Mouse (Mus musculus) frontal cortex, postnatal 36 days (tissue): Measurements from ENCODE around the gene Aftph.
"Not testable (repeated sequence)": the region's sequence is repeated elsewhere in the genome, so short reads cannot be mapped to it uniquely, and the experiment has no call there.

Source experiments
- DNase-seq, 2 experiments: peaks; one replicate each; pipeline ENCODE4 v3.0.0; 2022; ENCODE audit warnings: low spot score in 2 of 2

Aftph gene

DNA sequence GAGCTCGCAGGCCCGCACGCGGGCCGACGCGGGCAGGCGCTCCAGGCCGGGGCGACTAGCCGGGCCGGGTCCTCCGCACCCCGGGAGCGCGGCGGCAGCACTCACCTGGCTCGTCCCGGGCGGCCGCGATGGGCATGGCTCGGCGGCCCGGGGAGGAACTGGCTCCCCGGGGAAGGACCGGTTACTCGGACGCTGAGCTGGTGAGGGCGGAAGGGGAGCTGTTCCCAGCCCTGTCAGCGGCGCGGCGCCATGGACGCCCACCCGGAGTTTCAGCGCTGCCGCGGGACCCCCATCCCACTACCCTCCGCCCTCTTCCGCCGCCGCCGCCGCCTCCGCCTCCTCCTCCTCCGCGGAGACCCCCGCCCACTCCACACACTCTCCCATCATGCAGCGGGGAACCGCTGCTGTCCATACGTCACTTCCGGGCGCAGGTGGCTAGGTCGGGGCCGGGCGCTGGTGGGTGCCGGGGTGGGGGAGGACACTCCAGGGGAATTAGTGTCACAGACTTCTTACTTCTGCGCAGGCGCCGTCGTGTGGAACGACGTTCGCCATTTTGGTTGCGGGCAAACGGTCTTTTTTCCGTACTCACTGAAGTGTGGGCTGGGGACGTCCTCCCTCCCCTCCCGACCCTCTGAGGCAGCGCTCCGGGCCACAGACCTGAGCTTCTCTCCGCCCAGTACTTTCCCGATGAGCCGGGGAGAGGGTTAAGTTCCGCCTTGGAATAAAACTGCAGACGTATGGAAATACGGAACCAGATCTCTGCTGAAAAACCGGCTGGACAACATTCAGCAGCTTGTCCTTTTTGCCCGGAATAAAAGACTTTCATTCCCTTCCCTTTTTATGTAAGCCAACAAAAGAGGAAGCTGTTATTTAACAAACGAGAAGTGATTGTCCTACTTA is at the start of gene Aftph:
Gene Aftph, minus strand, starts transcription at position 389 of the 900 bp plus-strand sequence.
- peak; percentile 97 to 98 for DNase-seq

DNA sequence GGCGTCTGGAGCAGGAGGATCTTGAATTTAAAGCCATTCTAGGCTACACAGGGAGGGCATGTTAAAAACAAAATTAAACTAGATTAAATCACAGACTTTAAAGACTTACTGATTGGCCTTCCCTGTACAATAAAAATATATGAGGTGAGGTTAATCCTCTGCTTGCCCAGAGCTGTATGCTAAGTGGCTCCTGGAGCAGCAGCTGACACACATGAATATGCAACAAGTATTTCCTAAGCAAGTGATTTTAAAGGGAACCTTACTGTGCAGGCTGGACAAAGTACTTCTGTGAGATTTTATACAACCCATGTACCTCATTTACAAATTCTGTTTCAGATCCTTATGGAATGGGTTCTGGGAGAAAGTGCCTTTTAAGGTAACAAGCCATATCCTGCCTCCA is 47.6 kb upstream of the Aftph start:
- DNase-seq: no peak

DNA sequence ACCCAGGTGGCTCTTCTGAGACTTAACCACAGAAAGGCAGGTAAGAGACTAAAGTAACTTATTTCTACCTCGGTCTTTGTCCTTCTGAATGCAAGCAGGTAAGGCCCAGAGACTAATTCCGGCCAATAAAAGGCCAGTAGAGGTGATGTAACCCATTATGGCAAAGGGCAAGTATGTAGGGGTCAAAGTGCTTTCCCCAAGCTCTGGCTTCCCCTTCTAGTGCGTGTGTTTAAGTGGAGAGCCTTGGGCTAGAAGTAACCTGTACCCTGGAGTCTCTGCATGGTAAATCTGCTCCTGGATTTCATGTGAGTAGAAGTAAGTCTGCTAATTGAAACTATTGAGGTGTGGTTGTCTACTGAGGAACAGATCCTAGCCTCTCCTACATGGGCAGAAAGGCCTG is 46.7 kb upstream of the Aftph start:
- no peak for DNase-seq

DNA sequence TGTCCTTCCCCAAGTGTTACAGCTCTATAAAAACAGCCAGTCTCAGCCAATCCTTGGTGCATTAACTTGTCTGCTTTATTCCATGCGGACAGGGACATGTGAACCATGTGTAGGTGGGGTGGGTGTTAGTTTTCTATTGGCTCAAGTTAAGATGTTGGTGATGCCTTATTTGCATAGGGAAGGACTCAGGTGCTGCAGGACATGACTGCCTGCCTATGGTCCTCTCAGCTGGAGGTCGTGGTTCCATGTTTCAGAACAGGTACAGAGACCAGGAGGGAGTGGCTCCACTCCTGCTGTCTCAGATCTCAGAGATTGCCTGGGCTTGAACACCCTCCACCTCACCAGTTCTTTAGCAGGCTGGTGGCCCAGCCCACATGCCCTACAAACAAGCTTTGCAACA is 44.8 kb upstream of the Aftph start:
- DNase-seq: no peak

DNA sequence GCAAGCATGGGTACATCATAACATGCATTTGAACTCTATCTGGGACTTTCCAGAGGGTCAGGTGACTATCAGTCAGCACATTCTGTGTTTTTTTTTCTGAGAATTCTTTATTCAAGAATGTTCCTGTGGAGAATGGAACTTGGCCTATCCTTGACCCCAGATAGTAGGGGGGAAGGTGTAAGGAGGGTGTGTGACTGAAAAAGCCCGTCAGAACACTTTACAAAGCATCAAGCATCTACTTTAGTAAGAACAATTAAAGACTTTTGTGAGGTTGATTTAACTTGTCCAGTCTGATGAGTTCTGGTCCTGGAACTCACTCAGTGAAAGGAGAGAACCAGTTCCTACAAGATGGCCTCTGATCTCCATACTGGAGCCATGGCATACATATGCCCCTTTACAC is 43.8 kb upstream of the Aftph start:
- no peak for DNase-seq

DNA sequence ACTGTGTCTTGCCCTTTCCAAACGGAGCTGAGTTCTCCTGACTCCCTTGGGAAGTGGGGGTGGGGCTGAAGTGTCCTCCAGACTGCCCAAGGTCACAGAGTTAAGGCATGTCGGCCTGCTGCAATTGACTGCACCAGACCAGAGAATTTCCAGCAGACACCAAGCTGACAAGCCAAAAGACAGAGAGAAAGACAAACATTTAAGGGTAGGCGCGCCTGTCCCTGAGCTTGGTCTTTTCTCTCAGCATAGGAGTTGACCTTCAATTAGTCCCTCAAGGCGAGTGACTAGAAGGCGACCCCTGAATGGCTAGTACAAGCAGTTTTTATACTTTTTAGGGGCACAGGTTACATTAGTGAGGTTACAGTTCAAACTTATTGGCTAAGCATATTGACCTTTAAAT is 43.4 kb upstream of the Aftph start:
- no peak for DNase-seq

DNA sequence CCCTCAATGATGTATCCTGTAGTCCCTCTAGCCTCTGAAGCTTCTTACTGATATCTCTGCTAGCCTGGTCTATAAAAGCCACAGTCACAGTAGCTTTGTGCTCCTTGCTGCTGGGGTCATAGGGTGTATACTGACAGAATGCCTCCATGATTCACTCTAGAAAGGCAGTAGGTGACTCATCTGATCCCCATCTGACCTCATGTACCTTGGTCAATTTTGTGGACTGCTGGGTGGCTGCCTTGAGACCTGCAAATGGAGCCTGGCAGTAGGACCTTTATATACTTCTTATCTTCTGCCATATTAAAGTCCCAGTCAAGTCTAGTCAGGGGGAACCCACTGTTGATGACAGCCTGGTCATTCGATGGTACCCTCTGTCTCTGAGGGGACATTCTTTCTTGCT is 42.1 kb upstream of the Aftph start:
- no peak for DNase-seq

DNA sequence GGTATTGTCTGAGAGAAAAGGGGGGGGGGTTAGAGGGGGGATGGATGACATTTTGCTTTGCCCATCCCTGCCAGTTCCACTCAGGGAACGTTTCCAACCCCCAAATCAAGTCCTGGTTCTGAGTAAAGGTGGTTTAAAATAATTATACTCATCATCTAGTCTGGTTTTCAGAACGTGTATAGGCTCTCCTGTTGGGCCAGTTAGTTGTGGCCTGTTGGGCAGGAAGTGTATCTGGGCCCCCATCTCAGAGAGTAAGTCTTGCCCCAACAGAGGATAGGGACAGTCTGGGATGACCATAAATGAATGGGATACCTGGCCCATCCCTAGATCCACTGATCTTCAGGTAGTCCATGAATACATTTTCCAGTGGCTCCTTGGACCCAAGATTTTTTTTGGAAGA is 41.2 kb upstream of the Aftph start:
- DNase-seq: no peak

DNA sequence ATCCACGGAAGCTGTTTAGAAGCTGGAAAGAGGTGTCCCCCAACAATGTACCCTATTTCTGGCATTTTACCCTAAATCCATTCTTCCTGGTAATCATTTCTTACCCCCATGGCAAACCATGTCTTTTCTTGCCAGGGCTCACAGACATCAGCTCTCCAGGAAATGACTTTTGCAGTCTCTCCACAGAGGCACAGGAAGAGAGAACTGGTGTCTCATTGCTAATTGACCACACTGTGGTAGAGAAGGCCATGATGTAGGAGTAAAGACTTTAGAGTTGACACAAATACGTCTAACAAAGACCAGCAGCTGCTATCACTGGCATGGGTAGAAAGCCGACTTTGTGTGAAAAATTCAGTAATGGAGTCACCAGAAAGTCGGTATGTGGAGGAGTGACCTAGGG is 38.9 kb upstream of the Aftph start:
- DNase-seq: no peak

DNA sequence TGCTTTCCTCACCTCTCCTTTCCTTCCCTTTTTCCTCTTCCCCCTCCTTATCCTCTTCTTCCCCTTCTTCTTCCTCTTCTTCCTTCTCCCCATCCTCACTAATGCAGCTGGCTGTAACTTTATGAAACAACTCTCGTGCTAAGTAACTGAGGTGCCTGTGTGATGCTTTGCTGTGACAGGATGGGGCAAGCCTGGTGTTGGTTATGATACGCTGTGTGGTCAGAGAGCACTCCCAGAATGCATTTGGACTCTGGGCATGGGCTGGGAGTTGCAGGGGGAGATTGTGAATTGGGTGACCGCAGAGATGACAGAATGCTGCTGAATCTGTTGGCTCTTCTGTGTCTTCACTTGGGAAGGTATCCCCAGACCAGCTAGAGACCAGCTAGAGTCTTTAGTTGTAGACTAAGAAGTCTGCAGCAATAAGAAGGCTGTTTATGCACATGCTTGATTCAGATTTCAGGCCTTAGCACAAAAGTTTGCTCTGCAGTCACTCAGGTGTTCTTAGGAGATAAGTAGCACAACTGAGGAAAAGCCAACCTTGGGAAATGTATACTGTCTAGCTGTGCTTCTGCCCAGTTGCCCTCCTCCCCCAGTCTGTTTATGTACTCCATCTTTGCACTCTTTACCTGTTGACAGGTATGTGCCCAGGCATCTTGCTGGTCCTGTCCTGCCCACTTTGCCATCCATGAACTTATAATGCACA is 37.6 kb upstream of the Aftph start:
- DNase-seq: no peak

DNA sequence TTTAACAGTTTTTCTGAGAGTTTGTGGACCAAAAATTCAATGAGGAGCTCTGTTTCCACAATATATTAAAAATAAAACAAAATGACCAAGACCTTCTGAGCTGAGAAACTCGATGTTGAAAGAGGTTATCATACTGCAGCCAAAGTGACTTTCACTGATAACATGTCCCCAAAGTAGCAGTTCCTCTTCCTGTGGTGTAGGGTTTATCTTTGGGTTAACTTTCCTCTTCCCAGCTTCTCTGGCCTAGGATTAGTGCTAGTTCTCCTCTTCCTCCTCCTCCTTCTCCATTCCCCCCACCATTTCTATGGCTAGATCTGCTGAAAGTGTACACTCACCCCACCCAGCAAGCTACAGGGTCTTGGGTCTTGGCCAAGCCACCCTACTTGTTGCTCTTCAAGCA is 36.9 kb upstream of the Aftph start:
- no peak for DNase-seq

DNA sequence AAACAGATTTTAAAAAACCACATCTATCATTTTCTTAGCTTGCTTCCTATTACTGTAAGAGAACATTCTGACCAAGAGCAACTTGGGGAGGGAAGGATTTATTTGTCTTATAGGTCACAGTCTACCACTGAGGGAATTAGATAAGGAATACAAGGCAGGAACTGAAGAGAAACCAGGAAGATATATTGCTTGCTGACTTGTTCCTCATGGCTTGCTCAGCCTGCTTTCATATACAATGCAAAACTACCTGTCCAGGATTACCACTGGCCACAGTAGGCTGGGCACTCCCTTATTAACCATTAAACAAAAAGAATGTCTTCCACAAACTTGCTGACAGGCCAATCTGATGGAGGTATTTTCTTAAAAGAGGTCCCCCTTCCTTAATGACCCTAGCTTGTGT is 35.3 kb upstream of the Aftph start:
- no peak for DNase-seq

DNA sequence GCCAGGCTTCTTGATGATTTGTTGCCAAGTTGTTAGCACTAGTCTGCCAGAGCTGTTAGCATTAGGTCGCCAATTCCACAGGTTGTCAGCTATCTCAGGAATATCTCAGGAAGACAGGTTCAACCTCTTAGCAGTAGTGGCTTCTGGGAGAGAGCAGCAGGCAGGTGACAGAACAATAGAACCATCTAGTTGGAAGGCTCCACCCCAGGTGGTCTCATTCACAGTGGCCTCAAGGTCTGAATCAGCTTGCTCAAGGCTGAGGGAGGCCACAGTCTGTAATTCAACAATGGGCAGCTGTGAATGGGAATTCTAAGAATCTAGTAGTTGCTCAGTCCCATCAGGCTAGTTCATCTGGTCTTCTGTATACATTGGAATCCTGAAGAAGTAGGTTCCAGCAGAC is 31.3 kb upstream of the Aftph start:
- no peak for DNase-seq

DNA sequence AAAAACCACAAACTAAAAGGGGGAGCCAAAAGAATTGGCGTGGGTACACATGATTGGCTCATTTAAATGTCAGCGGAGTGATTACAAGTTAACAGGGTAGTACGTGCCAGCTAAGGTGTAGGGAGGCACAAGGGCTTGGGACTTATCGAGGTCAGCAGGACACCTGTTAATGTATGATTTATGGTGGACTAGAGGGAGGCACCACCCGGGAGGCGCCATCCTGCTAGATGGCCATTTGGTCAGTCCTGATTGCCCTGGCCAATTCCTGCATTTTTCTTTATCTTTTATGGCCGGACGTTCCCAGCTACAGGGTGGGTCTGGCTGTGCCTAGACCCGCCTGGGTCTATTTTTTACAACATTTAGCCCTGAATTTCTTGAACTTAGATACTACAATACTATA is 30.4 kb upstream of the Aftph start:
- DNase-seq: not testable (repeated sequence)

DNA sequence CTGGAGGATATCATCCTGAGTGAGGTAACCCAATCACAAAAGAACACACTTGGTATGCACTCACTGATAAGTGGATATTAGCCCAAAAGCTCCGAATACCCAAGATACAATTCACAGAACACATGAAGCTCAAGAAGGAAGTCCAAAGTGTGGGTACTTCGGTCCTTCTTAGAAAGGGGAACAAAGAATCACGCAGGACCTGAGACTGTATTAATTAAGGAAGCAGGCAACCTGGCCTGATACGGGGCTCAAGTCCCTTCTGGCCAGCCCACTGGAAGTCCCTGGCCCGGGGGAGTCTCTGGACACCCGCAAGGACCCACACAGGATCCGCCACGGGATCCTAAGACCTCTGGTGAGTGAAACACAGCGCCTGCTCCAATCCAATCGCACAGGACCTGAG is 20.6 kb upstream of the Aftph start:
- DNase-seq: not testable (repeated sequence)

DNA sequence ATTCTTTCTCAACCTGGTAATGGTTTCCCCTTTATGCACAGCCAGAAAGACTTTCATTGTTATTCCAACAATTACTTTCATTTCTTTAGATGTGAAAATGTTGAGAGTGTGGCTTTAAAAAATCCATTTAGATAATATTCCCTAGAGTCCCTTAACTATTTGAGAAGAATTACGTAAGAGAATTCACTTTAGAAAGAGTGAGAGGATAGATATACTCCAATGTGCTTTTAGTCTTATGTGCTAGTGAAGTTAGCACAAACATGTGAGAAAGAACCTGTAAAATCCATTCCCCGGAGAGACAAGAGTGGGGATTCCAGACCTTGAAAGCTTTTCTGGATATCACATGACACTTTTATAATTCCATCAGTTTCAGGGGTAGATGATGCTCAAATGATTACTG is 9.2 kb upstream of the Aftph start:
- DNase-seq: no peak

DNA sequence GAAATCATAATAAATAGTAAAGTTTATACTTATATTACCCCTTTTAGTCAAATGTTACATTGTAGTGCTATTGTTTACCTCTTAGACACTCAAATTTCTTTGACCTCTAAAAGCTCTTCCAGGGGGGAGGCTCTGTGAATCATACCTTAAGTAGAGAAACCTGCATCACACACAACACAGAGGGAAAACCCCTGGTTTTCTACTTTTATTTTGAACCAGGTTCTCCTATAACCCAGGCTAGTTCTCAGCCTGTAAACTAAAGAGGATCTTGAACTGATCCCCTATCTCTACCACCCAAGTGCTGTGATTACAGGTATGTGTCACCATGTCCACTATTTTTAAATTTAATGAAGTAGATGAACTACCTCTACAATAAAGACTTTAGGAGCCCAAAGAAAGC is 2.0 kb upstream of the Aftph start:
- no peak for DNase-seq

DNA sequence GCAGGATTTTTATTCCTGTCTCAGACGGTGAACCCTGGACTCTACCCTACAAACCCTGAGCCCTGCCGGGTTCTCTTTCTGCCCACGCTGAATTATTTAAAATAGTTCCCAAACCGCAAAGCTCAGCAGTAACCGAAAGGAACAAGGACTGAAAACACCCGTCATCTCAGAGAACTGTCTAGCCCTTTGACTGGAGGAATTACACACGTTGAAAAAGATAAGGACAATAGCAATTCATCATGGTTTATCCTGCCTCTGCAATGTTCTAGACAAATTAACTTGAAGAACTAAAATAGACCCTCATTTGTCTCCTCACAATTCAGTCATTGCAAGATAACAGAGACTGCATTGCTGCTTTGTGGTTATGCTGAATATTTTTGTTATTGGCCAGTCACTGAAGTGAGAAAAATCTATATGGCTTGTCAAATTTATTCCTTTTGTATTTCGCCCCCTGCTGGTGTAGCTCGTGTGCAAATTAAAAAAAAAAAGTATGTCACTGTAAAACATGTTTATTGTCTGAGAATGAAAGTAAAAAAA is 1.0 kb upstream of the Aftph start:
- peak; percentile 34 to 78 for DNase-seq

DNA sequence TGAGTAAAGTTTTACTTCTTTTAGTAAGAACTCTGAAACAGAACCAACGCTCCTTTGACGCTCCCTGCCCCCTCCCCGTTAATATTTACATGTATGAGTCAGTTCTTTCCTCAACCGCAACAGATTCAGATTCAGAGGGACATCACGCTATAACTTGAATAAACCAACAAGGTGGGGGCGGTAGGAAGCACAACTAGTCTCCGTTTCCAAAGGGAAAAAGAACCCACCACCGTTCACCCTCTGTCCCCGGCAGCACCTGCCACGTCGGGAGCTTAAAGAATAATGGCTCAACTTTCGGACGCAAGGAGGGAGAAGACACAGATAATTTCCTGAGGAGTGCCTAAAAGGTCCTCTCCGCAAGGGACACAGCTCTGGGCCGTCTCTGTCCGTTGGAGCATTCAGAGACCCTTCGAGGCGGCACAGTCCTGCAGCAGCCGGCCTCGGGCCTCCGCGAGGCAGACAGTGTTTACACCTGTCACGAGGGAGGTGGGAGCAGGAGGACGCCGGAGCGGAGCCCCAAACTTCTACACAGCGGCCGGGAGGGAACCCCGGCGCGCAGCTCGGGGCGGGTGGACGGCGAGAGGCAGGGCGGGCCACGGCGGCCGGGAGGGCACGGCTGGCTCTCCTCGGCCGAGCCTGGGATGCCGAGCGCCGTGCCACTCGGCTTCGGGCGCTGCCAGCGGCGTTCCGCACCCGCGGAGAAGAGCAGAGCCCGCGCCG is 748 bp downstream of the Aftph start:
- peak; percentile 32 to 44 for DNase-seq

DNA sequence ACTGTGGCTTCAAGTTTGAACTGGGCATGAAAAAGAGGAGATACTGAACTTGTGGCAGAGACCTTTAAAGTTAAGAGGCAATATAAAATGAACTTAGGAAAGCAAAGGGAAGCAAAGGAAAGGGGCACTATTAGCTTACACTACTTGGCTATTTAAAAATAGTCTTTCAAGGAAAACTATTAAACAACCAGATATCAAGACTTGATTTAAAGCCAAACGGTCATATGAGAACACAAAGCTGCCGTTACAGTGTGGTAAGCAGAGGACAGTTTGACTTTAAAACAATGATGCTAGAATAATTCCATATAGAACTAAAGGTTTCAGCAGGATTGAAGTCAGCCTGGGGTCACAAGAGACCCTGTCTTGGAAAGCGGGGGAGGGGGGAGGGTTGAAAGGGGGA is 7.3 kb downstream of the Aftph start:
- no peak for DNase-seq

DNA sequence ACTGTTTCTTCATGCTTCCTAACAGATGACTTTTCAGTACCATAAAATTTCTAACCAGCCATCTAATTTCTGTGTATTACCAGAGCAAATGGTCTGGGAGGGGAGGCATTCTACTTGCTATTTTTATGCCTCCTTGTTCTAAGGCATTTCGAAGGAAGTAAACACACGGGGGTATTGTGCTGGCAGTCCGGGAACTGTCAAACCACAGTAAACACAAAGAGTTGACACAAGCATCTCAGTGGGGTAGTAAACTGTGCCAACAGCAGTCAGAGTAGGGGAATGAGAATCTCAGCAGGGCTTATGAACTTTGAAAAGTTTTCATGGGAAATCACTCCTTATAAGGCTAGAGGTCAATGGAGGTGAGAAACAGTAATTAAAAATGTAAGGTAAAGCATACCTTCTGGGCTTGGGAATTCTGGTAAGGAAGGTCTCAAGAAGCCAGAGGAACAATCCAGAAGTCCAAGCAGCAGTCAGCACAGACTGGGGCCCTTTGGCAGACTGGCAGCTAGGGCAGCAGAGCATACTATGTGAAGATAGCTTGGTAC is 7.8 kb downstream of the Aftph start:
- no peak for DNase-seq

DNA sequence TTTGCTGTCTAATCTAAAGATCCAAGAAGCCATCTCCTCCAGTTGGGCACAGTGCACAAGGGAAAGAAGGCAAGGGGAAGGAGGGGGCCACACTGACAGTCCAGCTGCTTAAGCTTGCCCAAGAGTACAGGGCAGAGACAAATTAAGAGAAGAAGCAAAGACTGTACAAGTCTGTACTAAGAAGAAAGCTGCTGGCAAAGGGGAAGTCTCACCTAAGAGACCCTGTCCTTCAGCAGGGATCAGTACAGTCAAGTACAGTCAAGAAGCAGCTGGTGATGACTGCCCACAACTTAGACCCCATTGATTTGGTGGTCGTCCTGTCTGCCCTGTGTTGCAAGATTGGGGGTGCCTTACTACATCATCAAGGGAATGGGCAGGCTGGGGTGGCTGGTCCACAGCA is 12.0 kb downstream of the Aftph start:
- no peak for DNase-seq
